ENCODE assay signal across 8 mouse cellular contexts in genomic region chr17:6106361-6107014, GRCm38 (mm10). TPM values are rescaled to one million over a fixed set of nuclear protein-coding genes. Genes with fewer than 3 reads are reported as not detected.
DNase-seq lines count a peak whose midpoint lies in the region; ATAC-seq and TF ChIP-seq lines count a peak whose summit lies in the region.

TSS of gene Tulp4 (plus strand) at chr17:6106437.

- H3K9ac ChIP-seq in embryonic facial prominence, embryonic 13.5 days: peak within 1 kb of the TSS; percentile 96
- peak within 1 kb of the TSS; percentile 99 for H3K9ac ChIP-seq in heart, adult 2 months (ENCODE audit: low read depth, low read length)
- H3K9ac ChIP-seq in limb, embryonic 11.5 days (ENCODE audit: low read length): peak within 1 kb of the TSS; percentile 95
- peak within 1 kb of the TSS; percentile 98 for H3K9ac ChIP-seq in midbrain, embryonic 13.5 days (replicated peaks)

- peak; percentile 71 for TF ChIP-seq POLR2A in heart, adult 2 months (IDR thresholded peaks at IDR 0.05; ENCODE audit: insufficient read depth, low read depth, low read length)
- TF ChIP-seq POLR2A in kidney, adult 2 months (IDR thresholded peaks at IDR 0.05; ENCODE audit: low read depth, low read length): peak; percentile 23
- TF ChIP-seq POLR2A in small intestine, adult 2 months (IDR thresholded peaks at IDR 0.05; ENCODE audit: low read depth, low read length): peak; percentile 38; the same call in 1 of the 2 replicates

- no peaks in the 10 kb centered on the region for H3K27me3 ChIP-seq in embryonic facial prominence, embryonic 13.5 days
- H3K27me3 ChIP-seq in heart, adult 2 months (ENCODE audit: control insufficient read depth, insufficient read depth, low read length): no peaks in the 10 kb centered on the region
- no peaks in the 10 kb centered on the region for H3K27me3 ChIP-seq in kidney, adult 2 months (replicated peaks; ENCODE audit: control insufficient read depth, insufficient read depth, low read length)
- no peaks in the 10 kb centered on the region for H3K27me3 ChIP-seq in limb, embryonic 11.5 days (ENCODE audit: control insufficient read depth, insufficient read depth, low read length)
- H3K27me3 ChIP-seq in midbrain, embryonic 13.5 days: no peaks in the 10 kb centered on the region; the same call in 1 of the 2 replicates
- 0 out of 2 replicates have a peak, but pooled peaks cover 3% of the 10 kb centered on the region for H3K27me3 ChIP-seq in small intestine, adult 2 months (ENCODE audit: control insufficient read depth, insufficient read depth, low read length)

- H3K79me2 ChIP-seq in heart, adult 2 months (replicated peaks; ENCODE audit: control insufficient read depth, insufficient read depth, low read length): peaks cover 4% of the 10 kb centered on the region

- TF ChIP-seq EP300 in heart, adult 2 months (IDR thresholded peaks at IDR 0.05; ENCODE audit: insufficient read depth, low read depth, low read length): peak; percentile 59; the same call in 1 of the 2 replicates

- H3K4me2 ChIP-seq in embryonic facial prominence, embryonic 13.5 days: peak within 1 kb of the TSS; percentile 81
- peak within 1 kb of the TSS; percentile 81 for H3K4me2 ChIP-seq in limb, embryonic 11.5 days (ENCODE audit: low read depth, severe bottlenecking)
- peak within 1 kb of the TSS; percentile 91 for H3K4me2 ChIP-seq in midbrain, embryonic 13.5 days (replicated peaks)

- ATAC-seq in embryonic facial prominence, embryonic 13.5 days (ENCODE audit: insufficient number of reproducible peaks, insufficient read depth, low FRiP score, low TSS enrichment, low read depth): peak; percentile 94
- ATAC-seq in limb, embryonic 11.5 days (ENCODE audit: insufficient number of reproducible peaks, low FRiP score, low TSS enrichment, low read depth): peak; percentile 94
- peak; percentile 99 for ATAC-seq in midbrain, embryonic 13.5 days

- peak within 1 kb of the TSS; percentile 83 for H3K4me3 ChIP-seq in embryonic facial prominence, embryonic 13.5 days
- peak within 1 kb of the TSS; percentile 82 for H3K4me3 ChIP-seq in heart, adult 2 months
- H3K4me3 ChIP-seq in kidney, adult 2 months (ENCODE audit: insufficient read depth, low read depth, low read length): peak within 1 kb of the TSS; percentile 71
- H3K4me3 ChIP-seq in limb, embryonic 11.5 days (ENCODE audit: low read depth, low read length): peak within 1 kb of the TSS; percentile 78
- peak within 1 kb of the TSS; percentile 94 for H3K4me3 ChIP-seq in midbrain, embryonic 13.5 days (replicated peaks)
- H3K4me3 ChIP-seq in small intestine, adult 2 months (ENCODE audit: low read depth, low read length): peak within 1 kb of the TSS; percentile 80

- H3K36me3 ChIP-seq in embryonic facial prominence, embryonic 13.5 days: peaks cover 4% of the 10 kb centered on the region; the same call in 1 of the 2 replicates
- H3K36me3 ChIP-seq in heart, adult 2 months (ENCODE audit: control insufficient read depth, insufficient read depth, low read length): peaks cover 5% of the 10 kb centered on the region; the same call in 1 of the 2 replicates
- no peaks in the 10 kb centered on the region; the same call in 1 of the 2 replicates for H3K36me3 ChIP-seq in kidney, adult 2 months (ENCODE audit: control insufficient read depth, insufficient read depth, low read length)
- H3K36me3 ChIP-seq in limb, embryonic 11.5 days (ENCODE audit: control insufficient read depth, insufficient read depth, low read length): no peaks in the 10 kb centered on the region
- peaks cover 9% of the 10 kb centered on the region; the same call in 1 of the 2 replicates for H3K36me3 ChIP-seq in midbrain, embryonic 13.5 days
- 0 out of 2 replicates have a peak, but pooled peaks cover 2% of the 10 kb centered on the region for H3K36me3 ChIP-seq in small intestine, adult 2 months (ENCODE audit: control insufficient read depth, insufficient read depth, low read length)

- DNase-seq in 3T3-L1 (ENCODE audit: low read depth, low spot score): peak; percentile 90
- DNase-seq in adrenal gland, postnatal 4 days (ENCODE audit: low spot score in 2 of 2): peak; percentile 50 to 72
- peak; percentile 88 to 91 for DNase-seq in heart, adult 2 months
- DNase-seq in kidney, adult 2 months: peak; percentile 89
- peak; percentile 90 for DNase-seq in limb, embryonic 11.5 days (ENCODE audit: low spot score)

- H3K27ac ChIP-seq in embryonic facial prominence, embryonic 13.5 days: peak within 1 kb of the TSS; percentile 98
- peak within 1 kb of the TSS; percentile 93 for H3K27ac ChIP-seq in heart, adult 2 months
- H3K27ac ChIP-seq in kidney, adult 2 months (ENCODE audit: insufficient read depth, low read depth, low read length): peak within 1 kb of the TSS; percentile 93
- H3K27ac ChIP-seq in limb, embryonic 11.5 days (replicated peaks; ENCODE audit: low read depth, low read length): peak within 1 kb of the TSS; percentile 85
- H3K27ac ChIP-seq in midbrain, embryonic 13.5 days: peak within 1 kb of the TSS; percentile 99
- peak within 1 kb of the TSS; percentile 79 for H3K27ac ChIP-seq in small intestine, adult 2 months (ENCODE audit: insufficient read depth, low read depth, low read length)

- no peak for TF ChIP-seq CTCF in heart, adult 2 months (IDR thresholded peaks at IDR 0.05)
- no peak for TF ChIP-seq CTCF in kidney, adult 2 months (conservative IDR thresholded peaks at IDR 0.05; ENCODE audit: insufficient read depth, insufficient read length, low read depth, low read length)
- TF ChIP-seq CTCF in small intestine, adult 2 months (IDR thresholded peaks at IDR 0.05; ENCODE audit: extremely low read depth, insufficient read length, insufficient replicate concordance, low read depth, low read length): no peak

- intact Hi-C loops in heart, adult 2 months (cut with DNase I): loop anchor here (2.0 to 5.0 kb wide), 3 partner anchors 28 to 111 kb away; partner anchors contain the start of genes Gtf2h5 and Serac1

- WGBS in embryonic facial prominence, embryonic 13.5 days: under 1% methylated on average over 42 of the region's 76 CpGs
- under 1% methylated on average over 61 of the region's 76 CpGs for WGBS in heart, adult 2 months
- under 1% methylated on average over 69 of the region's 76 CpGs for WGBS in kidney, adult 2 months
- WGBS in limb, embryonic 11.5 days: 2% methylated on average over 37 of the region's 76 CpGs
- WGBS in midbrain, embryonic 13.5 days: under 1% methylated on average over 53 of the region's 76 CpGs
- WGBS in small intestine, adult 2 months: 1% methylated on average over 65 of the region's 76 CpGs

- no peaks in the 10 kb centered on the region for H3K9me3 ChIP-seq in embryonic facial prominence, embryonic 13.5 days
- H3K9me3 ChIP-seq in limb, embryonic 11.5 days (ENCODE audit: control insufficient read depth, low read length): no peaks in the 10 kb centered on the region
- H3K9me3 ChIP-seq in midbrain, embryonic 13.5 days: no peaks in the 10 kb centered on the region

- H3K4me1 ChIP-seq in embryonic facial prominence, embryonic 13.5 days: peaks cover 22% of the 10 kb centered on the region
- peaks cover 4% of the 10 kb centered on the region for H3K4me1 ChIP-seq in heart, adult 2 months (ENCODE audit: control insufficient read depth, insufficient read depth, low read length)
- H3K4me1 ChIP-seq in kidney, adult 2 months (ENCODE audit: control insufficient read depth, insufficient read depth, low read length): peaks cover 5% of the 10 kb centered on the region; the same call in 1 of the 2 replicates
- peaks cover 9% of the 10 kb centered on the region for H3K4me1 ChIP-seq in limb, embryonic 11.5 days (ENCODE audit: control insufficient read depth, insufficient read depth, low read length)
- peaks cover 34% of the 10 kb centered on the region for H3K4me1 ChIP-seq in midbrain, embryonic 13.5 days (replicated peaks)
- H3K4me1 ChIP-seq in small intestine, adult 2 months (ENCODE audit: control insufficient read depth, insufficient read depth, insufficient read length, low read length): no peaks in the 10 kb centered on the region

RNA-seq across cellular contexts. Expression of gene Tulp4, which starts in this region (rescaled TPM):
- total RNA-seq in adrenal gland, postnatal 4 days (2021): 100 to 1,000 TPM in 1 of 2 experiments, 10 to 100 TPM in 1; 99.4 to 101 TPM
- 116 and 141 TPM in 2 replicates for polyA plus RNA-seq in embryonic facial prominence, embryonic 13.5 days (2015; fragmentation: Nextera tagmentation; extraction: Ambion mirVana)
- total RNA-seq in heart, adult 2 months (2021): 100 to 1,000 TPM in 1 of 2 experiments, 10 to 100 TPM in 1; 97.2 to 112 TPM
- 31.2 and 37.8 TPM in 2 replicates for polyA plus RNA-seq in heart, adult 2 months (2012; rRNA removed)
- polyA plus RNA-seq in kidney, adult 2 months (2012; rRNA removed): 42.5 and 48.0 TPM in 2 replicates
- polyA plus RNA-seq in limb, embryonic 11.5 days (2014; fragmentation: Nextera tagmentation; extraction: Ambion mirVana): 91.1 and 94.9 TPM in 2 replicates
- polyA plus RNA-seq in midbrain, embryonic 13.5 days (2015; fragmentation: Nextera tagmentation; extraction: Ambion mirVana): 154 and 171 TPM in 2 replicates
- 22.6 and 45.3 TPM in 2 replicates for polyA plus RNA-seq in small intestine, adult 2 months (2012; rRNA removed)

Comparison
In these comparisons a context has a peak if more than half of its experiments do, and no peak if none do; other contexts are left out.
1. Peak in every context shown above with its lines: DNase-seq, ATAC-seq, H3K4me3 ChIP-seq and H3K27ac ChIP-seq.